Mouse (Mus musculus) bone marrow macrophage, adult 2 months (primary cell): ENCODE data around the gene Rbx1.

Source experiments
- CTCF ChIP-seq: IDR thresholded peaks from 2 replicates; pipeline ENCODE4 v1.5.1; 2012; ENCODE audit warnings: low read depth, mild to moderate bottlenecking, low read length, moderate library complexity
- POLR2A ChIP-seq: IDR thresholded peaks from 2 replicates; pipeline ENCODE4 v1.6.1; 2012; ENCODE audit warnings: mild to moderate bottlenecking, low read depth, low read length, borderline replicate concordance

GRCm38 (mm10) chr15:81427947-81428346, 38.1 kb upstream of the Rbx1 start:
- no peak for TF ChIP-seq CTCF
- TF ChIP-seq POLR2A, result no peak
